Mouse (Mus musculus): ENCODE results near the gene H1fnt.

- TF ChIP-seq CTCF (IDR thresholded peaks at IDR 0.05; ENCODE audit: insufficient read depth, low read length) (no peak), POLR2A (IDR thresholded peaks at IDR 0.05; ENCODE audit: borderline replicate concordance, extremely low read depth, low read depth, low read length) (no peak)
These were observed 38.8 kb upstream of the H1fnt start, which contains the start of gene Zfp641 for GRCm38 (mm10) chr15:98295628-98296551.

Data from lung, adult 2 months (tissue).